Comparison of ENCODE assay signal across 30 mouse cellular contexts in the genomic region with DNA sequence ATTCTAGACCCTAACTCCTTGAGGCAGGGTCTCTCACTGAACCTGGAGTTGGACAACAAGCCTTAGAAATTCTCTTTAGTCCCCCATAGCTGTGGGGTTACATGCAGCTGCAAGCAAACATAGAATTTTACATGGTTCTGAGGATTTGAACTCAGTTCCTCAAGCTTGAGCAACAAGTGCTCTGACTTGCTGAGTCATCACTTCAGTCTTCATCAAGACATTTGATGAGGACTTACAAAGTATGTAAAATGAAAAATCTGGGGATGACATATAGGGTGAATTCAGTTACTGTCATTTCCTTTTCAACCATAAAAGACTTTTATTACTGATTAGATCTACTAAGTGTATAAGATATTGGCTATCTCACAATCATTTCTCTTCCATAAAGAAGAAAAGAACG.
"Had no signal": no experiment of that assay in that cellular context is flagged by ENCODE, and none has a peak within 500 bp of the region (broad histone marks: within the 10 kb centered on the region; RNA-seq: fewer than 3 reads in every experiment).

No protein-coding gene starts in this region.

- H3K4me1 ChIP-seq: limb, embryonic 10.5 days; limb, embryonic 12.5 days; limb, embryonic 13.5 days; limb, embryonic 15.5 days; liver, embryonic 12.5 days; liver, embryonic 13.5 days; liver, embryonic 15.5 days; lung, embryonic 15.5 days; megakaryocyte, embryonic 14.5 days; midbrain, embryonic 10.5 days; midbrain, embryonic 12.5 days; midbrain, embryonic 13.5 days; midbrain, embryonic 15.5 days; neural tube, embryonic 12.5 days had no signal

- H3K4me3 ChIP-seq: limb, embryonic 10.5 days; limb, embryonic 12.5 days; limb, embryonic 13.5 days; limb, embryonic 15.5 days; liver, embryonic 12.5 days; liver, embryonic 13.5 days; liver, embryonic 15.5 days; lung, embryonic 15.5 days; megakaryocyte, embryonic 14.5 days; midbrain, embryonic 10.5 days; midbrain, embryonic 12.5 days; midbrain, embryonic 13.5 days; midbrain, embryonic 15.5 days; myocyte; neural tube, embryonic 12.5 days had no signal

- H3K27ac ChIP-seq: limb, embryonic 10.5 days; limb, embryonic 12.5 days; limb, embryonic 13.5 days; limb, embryonic 15.5 days; liver, embryonic 12.5 days; liver, embryonic 13.5 days; liver, embryonic 14.5 days; liver, embryonic 15.5 days; lung, embryonic 15.5 days; macrophage; midbrain, embryonic 10.5 days; midbrain, embryonic 12.5 days; midbrain, embryonic 13.5 days; midbrain, embryonic 15.5 days; neural tube, embryonic 12.5 days had no signal

- DNase-seq: left cerebral cortex, postnatal 4 days; liver; liver, embryonic 13.5 days; liver, postnatal 0 days; lung, adult 18-20 months; lung, adult 2 months; lung, embryonic 14.5 days; lung, postnatal 10 days; lung, postnatal 14 days; lung, postnatal 36 days; lung, postnatal 4 days; midbrain, embryonic 14.5 days had no signal

- H3K27me3 ChIP-seq: limb, embryonic 12.5 days; limb, embryonic 13.5 days; limb, embryonic 15.5 days; liver, embryonic 12.5 days; liver, embryonic 13.5 days; liver, embryonic 15.5 days; lung, embryonic 15.5 days; megakaryocyte, embryonic 14.5 days; midbrain, embryonic 12.5 days; midbrain, embryonic 13.5 days; midbrain, embryonic 15.5 days; neural tube, embryonic 12.5 days had no signal

- H3K9ac ChIP-seq: limb, embryonic 12.5 days; limb, embryonic 13.5 days; limb, embryonic 15.5 days; liver, embryonic 12.5 days; liver, embryonic 13.5 days; liver, embryonic 14.5 days; liver, embryonic 15.5 days; liver, postnatal 0 days; lung, embryonic 14.5 days; lung, embryonic 15.5 days; midbrain, embryonic 12.5 days; midbrain, embryonic 13.5 days; midbrain, embryonic 15.5 days; neural tube, embryonic 12.5 days had no signal

- H3K36me3 ChIP-seq: limb, embryonic 10.5 days; limb, embryonic 12.5 days; limb, embryonic 13.5 days; limb, embryonic 15.5 days; liver, embryonic 12.5 days; liver, embryonic 13.5 days; liver, embryonic 15.5 days; lung, embryonic 15.5 days; midbrain, embryonic 10.5 days; midbrain, embryonic 12.5 days; midbrain, embryonic 13.5 days; midbrain, embryonic 15.5 days; neural tube, embryonic 12.5 days had no signal

- H3K9me3 ChIP-seq: limb, embryonic 10.5 days; limb, embryonic 12.5 days; limb, embryonic 13.5 days; limb, embryonic 15.5 days; liver, embryonic 12.5 days; liver, embryonic 13.5 days; liver, embryonic 15.5 days; lung, embryonic 15.5 days; midbrain, embryonic 10.5 days; midbrain, embryonic 12.5 days; midbrain, embryonic 13.5 days; midbrain, embryonic 15.5 days; neural tube, embryonic 12.5 days had no signal

- H3K4me2 ChIP-seq: limb, embryonic 12.5 days; limb, embryonic 13.5 days; limb, embryonic 15.5 days; liver, embryonic 11.5 days; liver, embryonic 12.5 days; liver, embryonic 13.5 days; liver, embryonic 15.5 days; lung, embryonic 14.5 days; lung, embryonic 15.5 days; midbrain, embryonic 11.5 days; midbrain, embryonic 12.5 days; midbrain, embryonic 13.5 days; midbrain, embryonic 15.5 days; neural tube, embryonic 12.5 days had no signal
